Mouse (Mus musculus): ENCODE results near the gene Ctbp2.

The Ctbp2 gene

GRCm38 (mm10) chr7:133123999-133124700, at the start of gene Ctbp2:
Gene Ctbp2 (minus strand): TSS chr7:133124354.
- DNase-seq (ENCODE audit: low spot score in 2 of 2): peak in 1 of 2 experiments; percentile 12

- DNase-seq (ENCODE audit: low spot score in 2 of 2): no peak
Observed at GRCm38 (mm10) chr7:133171403-133172032, 47.4 kb upstream of the Ctbp2 start.

- no peak for DNase-seq (ENCODE audit: low spot score in 2 of 2)
Observed at GRCm38 (mm10) chr7:133168928-133169327, 44.8 kb upstream of the Ctbp2 start.

DNA sequence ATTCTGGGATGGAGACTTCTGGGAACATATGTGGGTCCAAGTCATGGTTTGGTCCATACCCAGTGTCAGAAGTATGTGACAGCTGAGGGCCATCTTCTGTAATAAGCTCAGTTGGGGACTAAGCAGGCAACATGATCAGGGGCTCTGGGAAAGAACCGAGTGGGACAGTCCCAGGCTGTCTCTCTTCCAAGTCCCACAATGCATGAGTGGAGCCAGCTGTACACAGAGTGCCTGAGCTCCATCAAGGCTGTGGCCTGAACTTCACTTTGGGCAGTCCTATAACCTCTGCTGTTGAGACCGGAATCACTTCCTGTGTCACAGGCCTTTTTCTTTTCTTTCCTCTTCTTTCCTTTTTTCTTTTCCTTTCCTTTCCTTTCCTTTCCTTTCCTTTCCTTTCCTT, 43.7 kb upstream of the Ctbp2 start:
- DNase-seq (ENCODE audit: low spot score in 2 of 2): no peak

GRCm38 (mm10) chr7:133164770-133165169, 40.6 kb upstream of the Ctbp2 start:
- DNase-seq (ENCODE audit: low spot score in 2 of 2): no peak

DNA sequence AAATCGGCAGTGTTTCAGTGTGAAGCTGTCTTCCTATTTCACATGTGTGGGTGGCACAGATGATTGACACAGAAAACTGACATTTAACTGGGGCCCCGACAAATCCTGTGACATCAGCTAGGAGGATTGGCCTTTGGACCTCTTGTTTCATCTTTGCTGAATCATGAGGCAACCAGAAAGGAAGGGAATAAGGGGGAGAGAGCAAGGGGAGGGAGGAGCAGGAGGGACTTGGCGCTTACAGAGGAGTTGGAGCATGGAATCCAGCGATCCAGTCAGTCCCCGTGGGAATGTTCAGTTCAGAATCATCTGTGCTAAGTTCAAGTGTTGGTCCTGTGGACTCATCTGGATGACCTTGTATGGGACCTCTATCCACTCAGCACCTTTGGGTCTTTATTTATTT, 38.9 kb upstream of the Ctbp2 start:
- DNase-seq (ENCODE audit: low spot score in 2 of 2): no peak

DNA sequence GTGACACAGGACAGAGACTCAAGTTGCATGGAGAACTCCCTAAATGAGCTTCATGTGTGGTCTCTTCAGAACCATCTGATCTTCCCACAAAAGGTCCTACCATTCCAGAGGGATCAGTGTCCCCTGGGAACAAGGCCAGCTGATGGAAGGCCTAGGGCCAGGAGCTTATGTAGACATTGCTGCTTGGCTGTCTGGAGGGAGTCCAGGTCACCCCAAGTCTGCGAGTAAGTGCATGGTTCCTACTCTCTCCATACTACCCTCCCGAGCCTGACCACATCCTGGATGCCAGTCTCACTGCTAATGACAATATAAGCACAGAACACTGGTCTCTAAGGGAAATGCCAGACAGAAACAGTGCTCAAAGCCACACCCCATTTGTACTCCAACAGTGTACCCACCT, 38.0 kb upstream of the Ctbp2 start:
- DNase-seq (ENCODE audit: low spot score in 2 of 2): no peak

GRCm38 (mm10) chr7:133161362-133162080, 37.4 kb upstream of the Ctbp2 start:
- DNase-seq (ENCODE audit: low spot score in 2 of 2): no peak

GRCm38 (mm10) chr7:133159519-133159918, 35.4 kb upstream of the Ctbp2 start:
- DNase-seq (ENCODE audit: low spot score in 2 of 2): no peak

DNA sequence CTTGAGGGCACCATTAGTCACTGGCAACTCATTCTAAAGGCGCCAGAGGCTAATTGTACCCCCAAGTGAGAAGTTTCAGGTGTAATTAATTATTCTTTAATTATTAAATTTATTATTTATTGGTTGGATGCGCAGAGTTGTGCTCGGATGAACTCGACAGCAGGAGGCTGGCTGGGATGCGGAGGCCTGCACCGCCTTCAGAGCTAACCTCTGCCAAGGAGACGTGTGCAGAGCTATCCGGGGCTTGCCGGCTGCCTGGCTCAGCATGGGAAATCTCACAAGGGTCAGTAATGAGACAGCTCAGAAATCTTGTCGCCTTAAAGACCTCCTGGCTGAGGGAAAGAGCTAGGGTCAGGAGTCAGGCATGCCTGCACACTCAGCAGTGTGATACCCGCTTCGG, 31.5 kb upstream of the Ctbp2 start:
- no peak for DNase-seq (ENCODE audit: low spot score in 2 of 2)

DNA sequence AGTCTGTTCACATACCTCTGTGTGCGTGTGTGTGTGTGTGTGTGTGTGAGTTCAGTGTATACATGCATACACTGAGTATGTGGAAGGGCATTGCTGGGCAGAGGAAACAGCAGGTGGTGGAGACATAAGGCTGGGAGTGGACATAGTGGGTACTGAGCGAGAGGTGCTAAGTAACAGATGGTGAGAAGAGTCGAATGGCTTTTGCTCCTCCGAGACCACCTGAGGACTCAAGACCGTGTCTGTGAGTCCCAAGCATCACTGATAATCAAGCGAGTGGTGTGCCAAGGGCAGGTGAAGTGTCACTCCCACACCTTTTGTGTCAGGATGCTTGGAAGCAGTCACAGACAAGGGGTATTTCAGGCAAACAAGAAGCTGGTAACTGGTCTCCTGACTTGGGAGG, 30.7 kb upstream of the Ctbp2 start:
- DNase-seq (ENCODE audit: low spot score in 2 of 2): no peak

DNA sequence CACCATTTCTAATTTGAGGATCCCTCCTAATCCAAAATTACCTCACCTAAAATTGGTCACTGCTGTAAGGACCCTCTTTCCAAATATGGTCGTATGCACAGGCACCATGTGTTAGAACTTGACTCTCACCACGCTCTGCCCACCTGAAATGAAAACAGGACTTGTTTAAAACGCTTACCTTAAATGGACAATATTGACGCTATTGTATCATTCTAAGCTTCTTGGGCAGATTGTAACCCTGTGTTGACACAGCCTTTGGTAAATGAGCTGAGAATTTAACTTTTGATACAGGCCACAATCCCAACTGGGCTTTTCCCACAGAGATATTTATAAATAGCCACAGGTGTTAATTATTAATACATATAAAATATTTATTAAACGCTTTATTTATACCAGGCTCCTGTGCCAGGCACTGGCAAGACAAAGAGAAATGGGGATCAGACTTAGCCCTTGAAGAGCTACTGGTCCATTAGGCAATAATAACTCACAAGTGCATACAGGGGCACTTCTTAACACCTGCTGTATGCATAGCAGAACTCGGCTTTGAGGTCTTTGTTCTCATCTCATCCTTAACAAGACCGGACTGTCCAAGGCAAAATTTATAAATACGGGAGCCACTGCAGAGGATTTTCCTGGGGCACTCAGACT, 15.7 kb upstream of the Ctbp2 start:
- no peak for DNase-seq (ENCODE audit: low spot score in 2 of 2)

DNA sequence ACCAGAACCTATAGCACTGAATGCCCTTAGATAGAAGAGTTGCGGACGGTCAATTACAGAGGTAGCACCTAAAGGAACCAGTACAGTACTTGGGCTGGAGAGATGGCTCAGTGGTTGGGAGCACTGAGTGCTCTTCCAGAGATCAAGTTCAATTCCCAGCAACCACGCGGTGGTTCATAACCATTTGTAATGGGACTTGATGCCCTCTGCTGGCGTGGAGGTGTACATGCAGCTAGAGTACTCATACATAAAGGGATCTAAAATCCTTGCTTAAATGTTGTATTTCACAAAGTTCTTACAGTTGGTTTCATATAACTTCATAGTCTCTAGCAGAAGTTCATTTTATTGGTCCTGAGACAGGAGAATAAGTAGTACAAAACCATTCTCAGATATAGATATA, 9.4 kb upstream of the Ctbp2 start:
- no peak for DNase-seq (ENCODE audit: low spot score in 2 of 2)

DNA sequence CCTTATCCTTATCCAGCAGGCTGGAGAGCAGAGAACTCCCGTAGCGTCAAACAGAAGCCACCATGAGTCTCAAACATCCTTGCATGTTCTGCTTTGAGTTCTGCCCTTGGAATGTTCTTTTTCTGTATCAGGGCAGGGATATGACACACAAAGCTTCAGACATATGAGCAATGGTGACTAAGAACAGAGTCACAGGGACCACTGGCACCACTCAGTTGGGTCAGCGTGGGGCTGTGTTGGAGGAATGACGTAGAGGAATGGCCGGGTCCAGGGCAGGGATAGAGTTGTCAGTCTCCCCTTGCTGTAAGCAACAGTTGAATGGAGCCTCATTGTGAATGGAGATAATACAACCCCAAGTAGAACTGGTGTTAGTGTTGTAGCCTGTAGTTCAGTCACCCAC, 8.5 kb upstream of the Ctbp2 start:
- no peak for DNase-seq (ENCODE audit: low spot score in 2 of 2)

DNA sequence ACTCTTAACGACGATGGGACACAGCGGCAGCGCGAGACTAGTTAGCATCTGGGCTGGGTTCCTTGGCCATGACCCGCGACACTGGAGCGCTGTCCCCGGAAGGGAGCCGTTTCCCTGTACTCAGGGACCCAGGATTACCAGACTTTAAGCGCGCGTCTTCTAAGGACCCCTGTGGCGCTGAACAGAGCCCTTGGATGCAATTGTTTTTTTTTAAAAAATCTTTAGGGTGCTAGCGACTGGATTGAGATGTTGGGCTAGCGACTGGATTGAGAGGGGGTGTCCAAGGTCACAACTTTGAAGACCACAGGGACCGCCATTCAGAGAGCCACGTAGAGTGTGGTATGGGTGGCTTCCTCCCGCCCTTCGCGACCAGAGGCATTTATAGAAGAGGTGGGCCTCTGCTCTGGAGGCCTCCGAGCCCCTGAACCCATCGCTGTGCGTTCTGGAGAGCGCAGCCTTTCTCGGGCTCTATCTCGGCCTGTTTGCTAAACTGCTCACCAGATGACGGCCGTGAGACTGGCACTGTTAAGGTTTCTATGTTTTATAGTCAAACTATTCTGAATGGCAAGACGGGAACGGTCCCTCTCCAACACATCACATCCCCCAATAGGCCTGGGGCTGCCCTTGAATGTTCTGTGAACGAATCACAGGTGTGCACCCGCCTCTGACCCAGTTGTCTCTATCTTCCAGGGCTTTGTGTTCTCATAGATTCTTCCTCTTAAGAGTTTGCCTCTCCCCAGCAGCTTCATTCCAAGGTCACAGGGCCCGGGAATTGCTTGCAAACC, 739 bp upstream of the Ctbp2 start:
- DNase-seq (ENCODE audit: low spot score in 2 of 2): no peak

- no peak for DNase-seq (ENCODE audit: low spot score in 2 of 2)
Observed at GRCm38 (mm10) chr7:133123244-133123998, 733 bp downstream of the Ctbp2 start, which contains the start of gene Fgfr2. Gene Fgfr2 (minus strand): TSS chr7:133123350.

DNA sequence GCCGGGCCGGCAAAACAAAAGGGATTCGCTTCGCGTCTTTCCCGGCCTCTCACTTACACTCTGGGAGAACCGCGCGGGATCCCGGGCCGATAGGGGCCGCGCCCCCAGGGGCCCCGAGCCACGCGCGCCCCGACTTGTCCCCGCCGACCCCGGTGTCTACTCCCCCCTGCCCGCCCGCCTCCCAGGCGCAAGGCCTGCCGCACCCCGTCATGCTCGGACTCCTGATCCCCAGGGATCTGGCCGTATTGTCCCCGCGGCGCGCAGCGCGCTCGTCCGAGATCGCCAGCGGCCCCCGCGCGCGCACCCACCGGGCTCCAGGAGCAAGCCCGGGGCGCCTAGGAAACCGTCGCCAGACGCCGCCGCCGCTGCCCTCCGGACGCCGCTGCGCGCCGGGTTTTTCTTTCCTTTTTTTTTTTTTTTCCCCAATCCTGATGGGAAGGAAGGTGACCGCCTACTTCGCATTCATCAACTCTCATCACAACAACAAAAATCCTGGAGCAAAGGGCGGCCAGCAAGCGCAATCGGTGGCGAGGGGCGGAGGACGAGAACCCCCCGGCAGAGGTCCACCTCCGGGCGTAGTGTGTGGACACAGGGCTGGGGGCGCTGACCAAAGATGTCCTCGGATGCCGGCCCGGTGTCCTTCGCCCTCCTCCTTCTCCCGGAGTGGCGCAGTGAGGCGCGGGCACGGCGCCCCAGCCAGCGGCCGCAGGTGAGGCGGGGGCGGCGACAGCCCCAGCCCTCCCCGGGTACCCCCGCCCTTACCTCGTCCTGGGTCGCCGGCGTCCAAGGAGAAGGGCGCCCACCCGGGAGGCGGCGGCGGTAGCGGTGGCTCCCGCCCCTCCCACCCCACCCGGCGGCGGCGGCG, 1.5 kb downstream of the Ctbp2 start:
- no peak for DNase-seq (ENCODE audit: low spot score in 2 of 2)

DNA sequence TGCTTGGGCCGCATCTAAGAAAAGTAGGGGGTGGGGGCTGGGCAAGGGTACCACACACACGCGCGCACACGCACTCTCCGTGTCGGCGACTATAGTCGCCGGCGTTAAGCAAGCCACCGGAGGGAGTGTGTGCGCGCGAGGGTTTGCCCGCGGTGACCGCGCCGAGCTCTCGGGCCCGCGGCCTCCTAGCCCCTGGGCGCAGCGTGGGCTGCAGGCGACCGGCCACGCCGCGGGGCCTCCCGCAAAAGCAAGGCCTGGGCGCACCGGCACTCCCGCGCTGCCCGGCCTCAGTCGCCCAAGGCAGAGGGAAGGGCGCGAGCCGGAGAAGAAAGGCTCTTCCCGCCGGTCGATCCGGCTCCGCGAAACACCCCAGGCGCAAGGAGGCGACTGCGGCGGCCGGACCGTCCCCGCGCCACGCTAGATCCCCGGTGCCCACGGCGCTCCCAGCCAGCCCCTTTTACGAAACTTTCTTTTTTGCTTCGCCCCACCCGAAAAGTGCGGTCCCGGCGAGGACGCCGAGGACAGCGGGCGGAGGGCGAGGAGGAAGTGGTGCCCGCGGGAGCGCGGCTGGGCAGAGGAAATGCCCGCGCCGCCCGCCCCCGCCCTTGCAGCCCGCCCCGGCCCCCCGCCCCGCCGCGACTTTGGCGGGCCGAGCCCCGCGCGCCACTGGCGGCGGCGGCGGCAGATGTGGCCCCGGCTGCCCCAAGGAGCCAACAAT, 2.3 kb downstream of the Ctbp2 start:
- DNase-seq (ENCODE audit: low spot score in 2 of 2): no peak

GRCm38 (mm10) chr7:133121080-133121607, 3.0 kb downstream of the Ctbp2 start:
- no peak for DNase-seq (ENCODE audit: low spot score in 2 of 2)

Data from thymus, postnatal 10 days (tissue).